Mouse (Mus musculus): ENCODE measurements around the gene Abcg1.

DNA sequence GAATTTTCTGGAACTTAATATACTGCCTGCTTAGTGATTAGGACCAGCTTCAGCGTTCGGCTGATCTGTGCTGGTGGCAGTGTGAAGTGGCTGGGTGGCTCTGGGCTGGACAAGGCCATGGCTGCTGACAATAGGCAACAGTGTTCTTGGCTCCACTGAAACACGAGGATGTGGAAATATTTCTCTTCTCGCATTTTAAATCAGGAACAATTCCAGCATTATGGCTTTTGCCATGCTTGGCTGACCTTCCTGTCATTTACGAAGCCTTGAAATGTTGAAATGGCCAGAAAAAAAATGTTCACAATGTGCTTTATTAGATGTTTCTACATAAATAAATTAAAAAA is 32.7 kb upstream of the Abcg1 start:
- TF ChIP-seq CTCF (IDR thresholded peaks at IDR 0.05; ENCODE audit: borderline replicate concordance, extremely low read depth, insufficient read depth, insufficient read length) (no peak), POLR2A (IDR thresholded peaks at IDR 0.05; ENCODE audit: borderline replicate concordance, extremely low read depth, insufficient read depth, insufficient read length, poor library complexity, severe bottlenecking) (no peak)
